In the genomic region with DNA sequence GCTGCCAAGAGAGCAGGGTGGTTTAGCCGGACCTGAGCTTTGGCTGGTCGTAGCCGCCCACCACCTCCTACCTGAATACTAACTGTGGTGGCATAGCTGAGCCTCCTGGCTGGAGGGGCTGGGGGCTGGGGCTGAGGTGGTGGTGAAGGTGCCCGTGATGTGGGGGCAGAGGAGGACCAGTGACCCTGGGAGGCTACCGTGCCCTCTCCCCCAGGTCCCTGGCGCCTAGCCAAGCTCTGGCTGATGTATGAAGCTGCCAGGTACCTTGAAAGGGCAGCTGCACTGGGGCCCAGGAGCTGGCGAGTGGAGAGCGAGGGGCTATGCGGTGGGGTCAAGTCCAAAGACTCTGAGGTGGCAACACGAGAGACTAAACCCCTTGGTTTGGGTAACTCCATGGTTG, we compare ENCODE assay signal across 24 mouse cellular contexts. TPM values are rescaled to one million over a fixed set of nuclear protein-coding genes. Genes with fewer than 3 reads are reported as not detected.
A peak's percentile ranks its signal among the peaks of the same experiment; 100 is the strongest.
DNase-seq lines count a peak whose midpoint lies in the region; ATAC-seq and TF ChIP-seq lines count a peak whose summit lies in the region.
"Had no signal": no experiment of that assay in that cellular context is flagged by ENCODE, and none has a peak within 500 bp of the region (broad histone marks: within the 10 kb centered on the region; RNA-seq: fewer than 3 reads in every experiment).

No protein-coding gene starts in this region.

- WGBS in forebrain, embryonic 10.5 days, result 95% methylated on average over 10 of the region's 10 CpGs
- WGBS in forebrain, embryonic 13.5 days, result 90% methylated on average over 10 of the region's 10 CpGs
- 76% methylated on average over 10 of the region's 10 CpGs for WGBS in heart, embryonic 13.5 days
- WGBS in lung, postnatal 0 days, result 91% methylated on average over 10 of the region's 10 CpGs

- peaks cover 7% of the 10 kb centered on the region for H3K9me3 ChIP-seq in forebrain, embryonic 10.5 days
- H3K9me3 ChIP-seq in forebrain, embryonic 13.5 days (replicated peaks), result no peaks in the 10 kb centered on the region
- H3K9me3 ChIP-seq in heart, embryonic 13.5 days, result no peaks in the 10 kb centered on the region
- H3K9me3 ChIP-seq in lung, postnatal 0 days (ENCODE audit: low read length), result no peaks in the 10 kb centered on the region
- H3K9me3 ChIP-seq: embryonic facial prominence, embryonic 15.5 days; G1E; heart, embryonic 12.5 days; hindbrain, embryonic 12.5 days had no signal

- peak overlapping the region; percentile 7; the same call in 1 of the 2 replicates for H3K4me3 ChIP-seq in forebrain, embryonic 10.5 days
- H3K4me3 ChIP-seq in forebrain, embryonic 13.5 days, result no peak overlapping the region
- H3K4me3 ChIP-seq in heart, embryonic 13.5 days, result no peak overlapping the region
- H3K4me3 ChIP-seq in lung, postnatal 0 days (ENCODE audit: low read depth, low read length), result no peak overlapping the region
- H3K4me3 ChIP-seq: embryonic facial prominence, embryonic 15.5 days; erythroblast, embryonic 14.5 days; heart, adult 2 months; heart, embryonic 12.5 days; hindbrain, embryonic 12.5 days had no signal

- no peak overlapping the region for H3K4me2 ChIP-seq in forebrain, embryonic 13.5 days
- H3K4me2 ChIP-seq in heart, embryonic 13.5 days, result no peak overlapping the region
- no peak overlapping the region for H3K4me2 ChIP-seq in lung, postnatal 0 days (replicated peaks; ENCODE audit: low read depth, low read length)
- H3K4me2 ChIP-seq: embryonic facial prominence, embryonic 15.5 days; heart, embryonic 12.5 days; hindbrain, embryonic 12.5 days had no signal

- H3K36me3 ChIP-seq in forebrain, embryonic 10.5 days (replicated peaks), result peaks cover 75% of the 10 kb centered on the region
- peaks cover 65% of the 10 kb centered on the region for H3K36me3 ChIP-seq in forebrain, embryonic 13.5 days (ENCODE audit: poor library complexity, severe bottlenecking)
- peaks cover 69% of the 10 kb centered on the region for H3K36me3 ChIP-seq in heart, embryonic 13.5 days
- H3K36me3 ChIP-seq in lung, postnatal 0 days (ENCODE audit: insufficient read depth, low read length), result peaks cover 30% of the 10 kb centered on the region

- DNase-seq in forebrain, embryonic 10.5 days (ENCODE audit: extremely low spot score, low spot score), result no peak
- DNase-seq in heart, postnatal 10 days, result no peak
- no peak for DNase-seq in lung, postnatal 0 days (ENCODE audit: low spot score)
- DNase-seq in lung, postnatal 25 days (ENCODE audit: low spot score), result no peak
- peak; percentile 24 for DNase-seq in urinary bladder, postnatal 14 days (ENCODE audit: low spot score)
- DNase-seq in urinary bladder, postnatal 36 days (ENCODE audit: low spot score in 2 of 2), result no peak
- DNase-seq: adrenal gland, adult 8-10 months; adrenal gland, postnatal 36 days; B cell, adult 2 months; cerebellum, adult 8-10 months; cerebellum, postnatal 14 days; embryo, embryonic 11 days; gastrocnemius, postnatal 10 days; heart, postnatal 4 days had no signal

- TF ChIP-seq EP300 in lung, postnatal 0 days (IDR thresholded peaks at IDR 0.05), result no peak

- no peak for TF ChIP-seq CTCF in lung, postnatal 0 days (IDR thresholded peaks at IDR 0.05)

- no peak for ATAC-seq in forebrain, embryonic 13.5 days
- ATAC-seq in heart, embryonic 13.5 days (ENCODE audit: extremely low read depth, insufficient number of reproducible peaks, low FRiP score, low TSS enrichment), result no peak
- ATAC-seq in lung, postnatal 0 days, result no peak
- ATAC-seq: CD4-positive, CD25-positive, alpha-beta regulatory T cell, adult 4 months; hindbrain, embryonic 16.5 days had no signal

- 0 out of 2 replicates have a peak overlapping the region, but pooled peaks have one; percentile 20 for H3K27ac ChIP-seq in forebrain, embryonic 10.5 days
- no peak overlapping the region for H3K27ac ChIP-seq in forebrain, embryonic 13.5 days
- no peak overlapping the region for H3K27ac ChIP-seq in heart, embryonic 13.5 days (replicated peaks)
- 0 out of 2 replicates have a peak overlapping the region, but pooled peaks have one; percentile 20 for H3K27ac ChIP-seq in lung, postnatal 0 days (ENCODE audit: low read length)
- H3K27ac ChIP-seq: embryonic facial prominence, embryonic 15.5 days; heart, adult 2 months; hindbrain, embryonic 12.5 days had no signal

- peaks cover 37% of the 10 kb centered on the region for H3K4me1 ChIP-seq in forebrain, embryonic 10.5 days
- peaks cover 19% of the 10 kb centered on the region for H3K4me1 ChIP-seq in forebrain, embryonic 13.5 days
- peaks cover 53% of the 10 kb centered on the region for H3K4me1 ChIP-seq in heart, embryonic 13.5 days
- peaks cover 13% of the 10 kb centered on the region for H3K4me1 ChIP-seq in lung, postnatal 0 days (ENCODE audit: insufficient read depth, low read depth, low read length)

- H3K27me3 ChIP-seq in forebrain, embryonic 10.5 days (ENCODE audit: poor library complexity, severe bottlenecking), result no peaks in the 10 kb centered on the region
- H3K27me3 ChIP-seq in forebrain, embryonic 13.5 days, result no peaks in the 10 kb centered on the region
- H3K27me3 ChIP-seq in heart, embryonic 13.5 days (replicated peaks), result no peaks in the 10 kb centered on the region
- H3K27me3 ChIP-seq in lung, postnatal 0 days (replicated peaks; ENCODE audit: insufficient read depth, low read length), result no peaks in the 10 kb centered on the region
- H3K27me3 ChIP-seq: embryonic facial prominence, embryonic 15.5 days; heart, embryonic 12.5 days; hindbrain, embryonic 12.5 days had no signal

- intact Hi-C loops in heart, postnatal 10 days (cut with DNase I), result no loop called here

- H3K9ac ChIP-seq in forebrain, embryonic 13.5 days, result no peak overlapping the region
- H3K9ac ChIP-seq in heart, embryonic 13.5 days, result peak overlapping the region; percentile 30; the same call in 1 of the 2 replicates
- H3K9ac ChIP-seq in lung, postnatal 0 days (replicated peaks; ENCODE audit: low read depth), result no peak overlapping the region
- H3K9ac ChIP-seq: embryonic facial prominence, embryonic 15.5 days; heart, embryonic 12.5 days; hindbrain, embryonic 12.5 days had no signal

RNA-seq across cellular contexts. Expression of a gene that starts 9.4 kb away (rescaled TPM):
- 939 and 976 TPM in 2 replicates for polyA plus RNA-seq in forebrain, embryonic 10.5 days (2016; fragmentation: Nextera tagmentation; extraction: Ambion mirVana)
- polyA plus RNA-seq in forebrain, embryonic 13.5 days (2015; fragmentation: Nextera tagmentation; extraction: Ambion mirVana), result 644 and 704 TPM in 2 replicates
- polyA plus RNA-seq in heart, embryonic 13.5 days (2015; fragmentation: Nextera tagmentation; extraction: Ambion mirVana), result 599 and 651 TPM in 2 replicates
- 100 to 1,000 TPM; 768 to 852 TPM for total RNA-seq in heart, postnatal 10 days (2021)
- 623 and 695 TPM in 2 replicates for polyA plus RNA-seq in lung, postnatal 0 days (2015; fragmentation: Nextera tagmentation; extraction: Ambion mirVana)

RNA-seq across cellular contexts. Expression of a gene that starts 12.5 kb away (rescaled TPM):
- polyA plus RNA-seq in forebrain, embryonic 10.5 days (2016; fragmentation: Nextera tagmentation; extraction: Ambion mirVana), result 75.5 and 84.4 TPM in 2 replicates
- 43.1 and 50.0 TPM in 2 replicates for polyA plus RNA-seq in forebrain, embryonic 13.5 days (2015; fragmentation: Nextera tagmentation; extraction: Ambion mirVana)
- 43.5 and 49.3 TPM in 2 replicates for polyA plus RNA-seq in heart, embryonic 13.5 days (2015; fragmentation: Nextera tagmentation; extraction: Ambion mirVana)
- total RNA-seq in heart, postnatal 10 days (2021), result 10 to 100 TPM; 36.0 to 42.3 TPM
- polyA plus RNA-seq in lung, postnatal 0 days (2015; fragmentation: Nextera tagmentation; extraction: Ambion mirVana), result 22.4 and 26.7 TPM in 2 replicates

RNA-seq across cellular contexts. Expression of a gene that starts 20.2 kb away (rescaled TPM):
- polyA plus RNA-seq in forebrain, embryonic 10.5 days (2016; fragmentation: Nextera tagmentation; extraction: Ambion mirVana), result 4.5 TPM in 2 replicates
- 4.5 and 4.8 TPM in 2 replicates for polyA plus RNA-seq in forebrain, embryonic 13.5 days (2015; fragmentation: Nextera tagmentation; extraction: Ambion mirVana)
- polyA plus RNA-seq in heart, embryonic 13.5 days (2015; fragmentation: Nextera tagmentation; extraction: Ambion mirVana), result 11.9 and 13.6 TPM in 2 replicates
- 10 to 100 TPM; 12.7 to 15.8 TPM for total RNA-seq in heart, postnatal 10 days (2021)
- polyA plus RNA-seq in lung, postnatal 0 days (2015; fragmentation: Nextera tagmentation; extraction: Ambion mirVana), result 48.3 and 55.7 TPM in 2 replicates

RNA-seq across cellular contexts. Expression of a gene that starts 21.3 kb away (rescaled TPM):
- polyA plus RNA-seq in forebrain, embryonic 10.5 days (2016; fragmentation: Nextera tagmentation; extraction: Ambion mirVana), result 118 and 120 TPM in 2 replicates
- 93.4 and 102 TPM in 2 replicates for polyA plus RNA-seq in forebrain, embryonic 13.5 days (2015; fragmentation: Nextera tagmentation; extraction: Ambion mirVana)
- polyA plus RNA-seq in heart, embryonic 13.5 days (2015; fragmentation: Nextera tagmentation; extraction: Ambion mirVana), result 60.1 and 62.3 TPM in 2 replicates
- total RNA-seq in heart, postnatal 10 days (2021), result 10 to 100 TPM; 60.7 to 61.1 TPM
- 39.7 and 41.0 TPM in 2 replicates for polyA plus RNA-seq in lung, postnatal 0 days (2015; fragmentation: Nextera tagmentation; extraction: Ambion mirVana)

RNA-seq across cellular contexts. Expression of a gene that starts 32.7 kb away (rescaled TPM):
- 60.3 and 60.6 TPM in 2 replicates for polyA plus RNA-seq in forebrain, embryonic 10.5 days (2016; fragmentation: Nextera tagmentation; extraction: Ambion mirVana)
- 49.3 and 51.5 TPM in 2 replicates for polyA plus RNA-seq in forebrain, embryonic 13.5 days (2015; fragmentation: Nextera tagmentation; extraction: Ambion mirVana)
- polyA plus RNA-seq in heart, embryonic 13.5 days (2015; fragmentation: Nextera tagmentation; extraction: Ambion mirVana), result 49.9 and 54.2 TPM in 2 replicates
- total RNA-seq in heart, postnatal 10 days (2021), result 10 to 100 TPM; 20.7 to 22.6 TPM
- polyA plus RNA-seq in lung, postnatal 0 days (2015; fragmentation: Nextera tagmentation; extraction: Ambion mirVana), result 29.9 and 30.2 TPM in 2 replicates

Comparison
In these comparisons a context has a peak if more than half of its experiments do, and no peak if none do; other contexts are left out.
1. H3K27ac ChIP-seq: peak in forebrain, embryonic 10.5 days (single experiment) and lung, postnatal 0 days (single experiment); none in forebrain, embryonic 13.5 days (single experiment) and heart, embryonic 13.5 days (single experiment).